Mouse (Mus musculus) bone marrow macrophage, adult 2 months (primary cell): ENCODE measurements around the gene Gm20721.

Experiments
- CTCF ChIP-seq: IDR thresholded peaks from 2 replicates; pipeline ENCODE4 v1.5.1; 2012; ENCODE audit warnings: low read depth, mild to moderate bottlenecking, low read length, moderate library complexity
- POLR2A ChIP-seq: IDR thresholded peaks from 2 replicates; pipeline ENCODE4 v1.6.1; 2012; ENCODE audit warnings: mild to moderate bottlenecking, low read depth, low read length, borderline replicate concordance

GRCm38 (mm10) chr2:174326481-174326880 lies 20.0 kb downstream of the Gm20721 start:
- no peak for TF ChIP-seq CTCF
- no peak for TF ChIP-seq POLR2A
